Comparison of ENCODE assay signal across 8 mouse cellular contexts in the genomic region with DNA sequence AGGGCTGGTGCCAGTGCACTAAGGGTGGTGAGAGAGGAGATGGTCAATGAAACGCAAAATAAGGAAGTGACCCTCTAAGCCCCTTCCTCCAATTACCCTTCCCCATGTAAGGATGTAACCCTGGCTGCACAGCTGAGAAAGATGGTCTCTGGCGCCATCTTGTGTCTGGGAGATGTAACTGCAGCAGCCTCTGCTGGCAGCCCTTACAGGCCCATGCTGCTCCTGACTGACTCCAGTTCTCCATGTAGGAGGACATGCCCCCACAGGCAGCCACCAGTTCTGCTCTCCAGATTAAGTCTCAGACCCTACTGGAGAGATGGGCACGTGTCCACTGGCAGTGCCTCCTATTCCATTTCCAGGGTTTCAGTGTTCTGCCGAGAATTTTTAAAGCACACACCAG. TPM values are rescaled to one million over a fixed set of nuclear protein-coding genes. Genes with fewer than 3 reads are reported as not detected.
DNase-seq lines count a peak whose midpoint lies in the region; ATAC-seq lines count a peak whose summit lies in the region.

No protein-coding gene starts in this region.

- H3K4me3 ChIP-seq in limb, embryonic 11.5 days (ENCODE audit: low read depth, low read length) = no peak overlapping the region
- no peak overlapping the region for H3K4me3 ChIP-seq in midbrain, embryonic 14.5 days (replicated peaks; ENCODE audit: low read depth, low read length)

- peaks cover 23% of the 10 kb centered on the region for H3K36me3 ChIP-seq in limb, embryonic 11.5 days (ENCODE audit: control insufficient read depth, insufficient read depth, low read length)
- peaks cover 95% of the 10 kb centered on the region for H3K36me3 ChIP-seq in midbrain, embryonic 14.5 days (ENCODE audit: control insufficient read depth, insufficient read depth, low read length)

- H3K4me2 ChIP-seq in limb, embryonic 11.5 days (ENCODE audit: low read depth, severe bottlenecking) = no peak overlapping the region
- H3K4me2 ChIP-seq in midbrain, embryonic 14.5 days (ENCODE audit: low read length) = no peak overlapping the region

- peak; percentile 64 for DNase-seq in 416B (ENCODE audit: low read depth)
- peak; percentile 32 for DNase-seq in adrenal gland, adult 8-10 months
- DNase-seq in embryo, embryonic 9.5 days (ENCODE audit: extremely low spot score) = peak; percentile 71
- peak; percentile 32 to 63 for DNase-seq in gastrocnemius, postnatal 4 days (ENCODE audit: low spot score in 2 of 2)
- DNase-seq in kidney, adult 11 months = peak; percentile 47
- DNase-seq in limb, embryonic 11.5 days (ENCODE audit: low spot score) = peak; percentile 82
- DNase-seq in midbrain, embryonic 14.5 days = peak; percentile 86
- DNase-seq in spleen, adult 18-20 months = peak; percentile 25 to 62

- peak; percentile 26; the same call in 1 of the 2 replicates for ATAC-seq in limb, embryonic 11.5 days (ENCODE audit: insufficient number of reproducible peaks, low FRiP score, low TSS enrichment, low read depth)
- no peak for ATAC-seq in midbrain, embryonic 14.5 days (ENCODE audit: low FRiP score, low TSS enrichment)

- no peak overlapping the region for H3K9ac ChIP-seq in limb, embryonic 11.5 days (ENCODE audit: low read length)
- H3K9ac ChIP-seq in midbrain, embryonic 14.5 days (replicated peaks; ENCODE audit: low read length) = no peak overlapping the region

- no peaks in the 10 kb centered on the region for H3K27me3 ChIP-seq in limb, embryonic 11.5 days (ENCODE audit: control insufficient read depth, insufficient read depth, low read length)
- H3K27me3 ChIP-seq in midbrain, embryonic 14.5 days (ENCODE audit: control insufficient read depth, insufficient read depth, low read length) = no peaks in the 10 kb centered on the region

- H3K4me1 ChIP-seq in limb, embryonic 11.5 days (ENCODE audit: control insufficient read depth, insufficient read depth, low read length) = no peaks in the 10 kb centered on the region
- H3K4me1 ChIP-seq in midbrain, embryonic 14.5 days (ENCODE audit: control insufficient read depth, insufficient read depth, low read length) = no peaks in the 10 kb centered on the region

- WGBS in limb, embryonic 11.5 days = 27% methylated on average over 4 of the region's 4 CpGs
- 24% methylated on average over 4 of the region's 4 CpGs for WGBS in midbrain, embryonic 14.5 days

- H3K9me3 ChIP-seq in limb, embryonic 11.5 days (ENCODE audit: control insufficient read depth, low read length) = no peaks in the 10 kb centered on the region
- no peaks in the 10 kb centered on the region for H3K9me3 ChIP-seq in midbrain, embryonic 14.5 days (ENCODE audit: control insufficient read depth, low read length)

- H3K27ac ChIP-seq in limb, embryonic 11.5 days (replicated peaks; ENCODE audit: low read depth, low read length) = no peak overlapping the region
- H3K27ac ChIP-seq in midbrain, embryonic 14.5 days (replicated peaks; ENCODE audit: low read depth, low read length) = no peak overlapping the region

RNA-seq across cellular contexts. Expression of a gene that starts 34.6 kb away (rescaled TPM):
- total RNA-seq in adrenal gland, adult 8-10 months (2022) = 10 to 100 TPM; 29.2 to 37.8 (median 35.0) TPM
- 10 to 100 TPM; 36.2 to 38.6 TPM for total RNA-seq in gastrocnemius, postnatal 4 days (2021)
- polyA plus RNA-seq in limb, embryonic 11.5 days (2014; fragmentation: Nextera tagmentation; extraction: Ambion mirVana) = 82.6 and 90.3 TPM in 2 replicates
- polyA plus RNA-seq in midbrain, embryonic 14.5 days (2014; fragmentation: Nextera tagmentation; extraction: Ambion mirVana) = 60.8 and 61.7 TPM in 2 replicates

RNA-seq across cellular contexts. Expression of a gene that starts 39.0 kb away (rescaled TPM):
- 10 to 100 TPM; 40.6 to 62.4 (median 52.2) TPM for total RNA-seq in adrenal gland, adult 8-10 months (2022)
- total RNA-seq in gastrocnemius, postnatal 4 days (2021) = 10 to 100 TPM; 33.1 to 37.2 TPM
- polyA plus RNA-seq in limb, embryonic 11.5 days (2014; fragmentation: Nextera tagmentation; extraction: Ambion mirVana) = 36.6 and 41.8 TPM in 2 replicates
- polyA plus RNA-seq in midbrain, embryonic 14.5 days (2014; fragmentation: Nextera tagmentation; extraction: Ambion mirVana) = 33.3 and 39.6 TPM in 2 replicates

Comparison
In these comparisons a context has a peak if more than half of its experiments do, and no peak if none do; other contexts are left out.
1. DNase-seq: peak in every context shown above with its lines; median percentile 86 in midbrain, embryonic 14.5 days; 82 in limb, embryonic 11.5 days; 71 in embryo, embryonic 9.5 days; 64 in 416B; 48 in gastrocnemius, postnatal 4 days; 47 in kidney, adult 11 months; 44 in spleen, adult 18-20 months; 32 in adrenal gland, adult 8-10 months.